Mouse (Mus musculus): ENCODE measurements around the gene Gpr180. TPM values are rescaled to one million over a fixed set of nuclear protein-coding genes. Genes with fewer than 3 reads are reported as not detected.
"Not testable (repeated sequence)": the region's sequence is repeated elsewhere in the genome, so short reads cannot be mapped to it uniquely, and the experiment has no call there.

Gpr180 gene
- polyA plus RNA-seq, 1 experiment from 2014 or later: 53.4 TPM

- H3K9me3 ChIP-seq; H3K4me2 ChIP-seq (replicated peaks); H3K4me1 ChIP-seq; ATAC-seq (ENCODE audit: insufficient number of reproducible peaks, insufficient read depth, low FRiP score, low TSS enrichment); H3K27me3 ChIP-seq; H3K4me3 ChIP-seq; H3K9ac ChIP-seq; H3K27ac ChIP-seq: not testable (repeated sequence)
- 92% methylated on average over 16 of the region's 16 CpGs for WGBS
- peaks cover 47% of the 10 kb centered on the region for H3K36me3 ChIP-seq
These were observed 19.1 kb downstream of the Gpr180 start for GRCm38 (mm10) chr14:118156056-118156455.

- no peak overlapping the region for H3K27ac ChIP-seq
- no peak; the same call in 1 of the 2 replicates for ATAC-seq (ENCODE audit: insufficient number of reproducible peaks, insufficient read depth, low FRiP score, low TSS enrichment)
- peaks cover 52% of the 10 kb centered on the region for H3K36me3 ChIP-seq
- H3K4me1 ChIP-seq: no peaks in the 10 kb centered on the region
- 84% methylated on average over 10 of the region's 10 CpGs for WGBS
- H3K27me3 ChIP-seq: no peaks in the 10 kb centered on the region
- no peak overlapping the region for H3K4me2 ChIP-seq (replicated peaks)
- no peak overlapping the region for H3K4me3 ChIP-seq
- no peaks in the 10 kb centered on the region for H3K9me3 ChIP-seq
- H3K9ac ChIP-seq: no peak overlapping the region
These were observed 19.8 kb downstream of the Gpr180 start for GRCm38 (mm10) chr14:118156740-118157139.

GRCm38 (mm10) chr14:118157146-118157545 is 20.2 kb downstream of the Gpr180 start:
- H3K36me3 ChIP-seq: peaks cover 55% of the 10 kb centered on the region
- no peak overlapping the region for H3K9ac ChIP-seq
- no peak overlapping the region for H3K4me2 ChIP-seq (replicated peaks)
- 33% methylated on average over 5 of the region's 5 CpGs for WGBS
- H3K27ac ChIP-seq: no peak overlapping the region
- no peak overlapping the region for H3K4me3 ChIP-seq
- no peaks in the 10 kb centered on the region for H3K9me3 ChIP-seq
- H3K27me3 ChIP-seq: no peaks in the 10 kb centered on the region
- no peak for ATAC-seq (ENCODE audit: insufficient number of reproducible peaks, insufficient read depth, low FRiP score, low TSS enrichment)
- H3K4me1 ChIP-seq: no peaks in the 10 kb centered on the region

GRCm38 (mm10) chr14:118161751-118162150 is 24.8 kb downstream of the Gpr180 start:
- peaks cover 47% of the 10 kb centered on the region for H3K36me3 ChIP-seq
- ATAC-seq (ENCODE audit: insufficient number of reproducible peaks, insufficient read depth, low FRiP score, low TSS enrichment): no peak
- no peaks in the 10 kb centered on the region for H3K9me3 ChIP-seq
- no peak overlapping the region for H3K27ac ChIP-seq
- no peak overlapping the region for H3K4me3 ChIP-seq
- 84% methylated on average over 3 of the region's 3 CpGs for WGBS
- H3K9ac ChIP-seq: no peak overlapping the region
- H3K27me3 ChIP-seq: no peaks in the 10 kb centered on the region
- no peaks in the 10 kb centered on the region for H3K4me1 ChIP-seq
- H3K4me2 ChIP-seq (replicated peaks): no peak overlapping the region

- Histone ChIP-seq H3K27ac (no peak overlapping the region), H3K4me2 (replicated peaks) (no peak overlapping the region), H3K9me3 (no peaks in the 10 kb centered on the region), H3K36me3 (peaks cover 46% of the 10 kb centered on the region), H3K4me3 (no peak overlapping the region), H3K9ac (no peak overlapping the region), H3K4me1 (no peaks in the 10 kb centered on the region), H3K27me3 (no peaks in the 10 kb centered on the region)
- ATAC-seq (ENCODE audit: insufficient number of reproducible peaks, insufficient read depth, low FRiP score, low TSS enrichment): no peak
- 84% methylated on average over 14 of the region's 14 CpGs for WGBS
These were observed 25.7 kb downstream of the Gpr180 start for GRCm38 (mm10) chr14:118162640-118163039.

GRCm38 (mm10) chr14:118168776-118169175 is 31.8 kb downstream of the Gpr180 start:
- 94% methylated on average over 4 of the region's 4 CpGs for WGBS
- Histone ChIP-seq H3K36me3 (0 out of 2 replicates have a peak, but pooled peaks cover 22% of the 10 kb centered on the region), H3K27ac (no peak overlapping the region), H3K4me2 (replicated peaks) (no peak overlapping the region), H3K27me3 (no peaks in the 10 kb centered on the region), H3K4me1 (no peaks in the 10 kb centered on the region), H3K9me3 (no peaks in the 10 kb centered on the region; the same call in 1 of the 2 replicates), H3K9ac (no peak overlapping the region), H3K4me3 (no peak overlapping the region)
- ATAC-seq (ENCODE audit: insufficient number of reproducible peaks, insufficient read depth, low FRiP score, low TSS enrichment): no peak

- no peak overlapping the region for H3K4me3 ChIP-seq
- no peaks in the 10 kb centered on the region for H3K4me1 ChIP-seq
- no peak overlapping the region for H3K4me2 ChIP-seq (replicated peaks)
- ATAC-seq (ENCODE audit: insufficient number of reproducible peaks, insufficient read depth, low FRiP score, low TSS enrichment): no peak
- no peaks in the 10 kb centered on the region; the same call in 1 of the 2 replicates for H3K9me3 ChIP-seq
- WGBS: 77% methylated on average over 11 of the region's 11 CpGs
- no peak overlapping the region for H3K27ac ChIP-seq
- H3K27me3 ChIP-seq: no peaks in the 10 kb centered on the region
- H3K9ac ChIP-seq: no peak overlapping the region
- H3K36me3 ChIP-seq: 0 out of 2 replicates have a peak, but pooled peaks cover 16% of the 10 kb centered on the region
These were observed 36.7 kb downstream of the Gpr180 start for GRCm38 (mm10) chr14:118173590-118174203.

- Histone ChIP-seq H3K4me3 (no peak overlapping the region), H3K9ac (no peak overlapping the region), H3K27ac (no peak overlapping the region), H3K9me3 (no peaks in the 10 kb centered on the region), H3K4me2 (replicated peaks) (no peak overlapping the region), H3K4me1 (no peaks in the 10 kb centered on the region), H3K27me3 (no peaks in the 10 kb centered on the region), H3K36me3 (0 out of 2 replicates have a peak, but pooled peaks cover 1% of the 10 kb centered on the region)
- 88% methylated on average over 30 of the region's 30 CpGs for WGBS
- ATAC-seq (ENCODE audit: insufficient number of reproducible peaks, insufficient read depth, low FRiP score, low TSS enrichment): no peak
These were observed 38.2 kb downstream of the Gpr180 start for GRCm38 (mm10) chr14:118175071-118175693.

GRCm38 (mm10) chr14:118175694-118176085 is 38.7 kb downstream of the Gpr180 start:
- Histone ChIP-seq H3K27me3 (no peaks in the 10 kb centered on the region), H3K36me3 (no peaks in the 10 kb centered on the region), H3K9ac (no peak overlapping the region), H3K4me1 (no peaks in the 10 kb centered on the region), H3K9me3 (no peaks in the 10 kb centered on the region), H3K27ac (no peak overlapping the region), H3K4me2 (replicated peaks) (no peak overlapping the region), H3K4me3 (no peak overlapping the region)
- no peak for ATAC-seq (ENCODE audit: insufficient number of reproducible peaks, insufficient read depth, low FRiP score, low TSS enrichment)
- 80% methylated on average over 12 of the region's 12 CpGs for WGBS

GRCm38 (mm10) chr14:118179251-118179650 is 42.3 kb downstream of the Gpr180 start:
- H3K9me3 ChIP-seq: no peaks in the 10 kb centered on the region
- 68% methylated on average over 1 of the region's 1 CpGs for WGBS
- H3K4me2 ChIP-seq (replicated peaks): no peak overlapping the region

GRCm38 (mm10) chr14:118179701-118180100 is 42.7 kb downstream of the Gpr180 start:
- Histone ChIP-seq H3K36me3 (no peaks in the 10 kb centered on the region), H3K9ac (peak overlapping the region; percentile 55), H3K27me3 (no peaks in the 10 kb centered on the region), H3K9me3 (no peaks in the 10 kb centered on the region), H3K4me2 (replicated peaks) (peak overlapping the region; percentile 76), H3K4me3 (peak overlapping the region; percentile 48), H3K4me1 (no peaks in the 10 kb centered on the region), H3K27ac (peak overlapping the region; percentile 65; the same call in 1 of the 2 replicates)
- WGBS: 33% methylated on average over 7 of the region's 7 CpGs
- no peak for ATAC-seq (ENCODE audit: insufficient number of reproducible peaks, insufficient read depth, low FRiP score, low TSS enrichment)

More at GRCm38 (mm10) chr14:118179251-118179650, 42.3 kb downstream of the Gpr180 start:
- no peak overlapping the region for H3K9ac ChIP-seq
- H3K27ac ChIP-seq: no peak overlapping the region
- no peaks in the 10 kb centered on the region for H3K36me3 ChIP-seq
- H3K27me3 ChIP-seq: no peaks in the 10 kb centered on the region
- no peaks in the 10 kb centered on the region for H3K4me1 ChIP-seq
- no peak overlapping the region for H3K4me3 ChIP-seq
- no peak for ATAC-seq (ENCODE audit: insufficient number of reproducible peaks, insufficient read depth, low FRiP score, low TSS enrichment)

GRCm38 (mm10) chr14:118180117-118180557 is 43.2 kb downstream of the Gpr180 start:
- Histone ChIP-seq H3K4me2 (replicated peaks) (peak overlapping the region; percentile 76), H3K36me3 (no peaks in the 10 kb centered on the region), H3K9ac (peak overlapping the region; percentile 55), H3K9me3 (no peaks in the 10 kb centered on the region), H3K27me3 (no peaks in the 10 kb centered on the region), H3K4me3 (peak overlapping the region; percentile 48), H3K4me1 (no peaks in the 10 kb centered on the region), H3K27ac (peak overlapping the region; percentile 65)
- peak; percentile 60; the same call in 1 of the 2 replicates for ATAC-seq (ENCODE audit: insufficient number of reproducible peaks, insufficient read depth, low FRiP score, low TSS enrichment)
- WGBS: under 1% methylated on average over 20 of the region's 20 CpGs
